Mouse (Mus musculus) CH12.LX (cell line): ENCODE measurements at regions not wholly inside any gene's neighbourhood (a gene's known extent, or its start where the extent isn't known, plus 50 kb on each side); places are given as distances from the start of the nearest gene placed in this dataset.

Experiments used
- DNase-seq: peaks from one replicate; pipeline ENCODE4 v3.0.0-alpha.2; 2013; ENCODE audit errors: extremely low read depth
- H3K27ac ChIP-seq: 2 replicates; pipeline ENCODE4 v1.5.1; 2012; ENCODE audit warnings: low read depth, mild to moderate bottlenecking, control low read depth, moderate library complexity; ENCODE audit not compliant: insufficient read depth
- H3K27me3 ChIP-seq: replicated peaks from 2 replicates; pipeline ENCODE3; 2012; ENCODE audit warnings: inconsistent platforms
- H3K36me3 ChIP-seq, 2 experiments: replicated peaks in 1 of 2; 2 replicates each; pipeline versions ENCODE3 to v1.6.1; 2012; ENCODE audit warnings: inconsistent platforms in 1 of 2, low read length in 1 of 2, mild to moderate bottlenecking in 1 of 2, mixed read lengths in 1 of 2, moderate library complexity in 1 of 2; ENCODE audit not compliant: control insufficient read depth in 1 of 2, insufficient read depth in 1 of 2
- H3K4me1 ChIP-seq, 2 experiments: 2 replicates each; pipeline ENCODE4 v1.6.1; 2012; ENCODE audit warnings: inconsistent platforms in 1 of 2, moderate library complexity in 1 of 2; ENCODE audit not compliant: insufficient read depth in 2 of 2, control insufficient read depth in 1 of 2
- H3K4me2 ChIP-seq: 2 replicates; pipeline ENCODE4 v1.6.1; 2012; ENCODE audit warnings: low read depth, mild to moderate bottlenecking, control low read depth; ENCODE audit not compliant: poor library complexity, insufficient read depth, severe bottlenecking
- H3K4me3 ChIP-seq, 3 experiments: fragments of 150-350 bp in 1 of 3; sonication (generic) in 1 of 3; replicated peaks in 1 of 3; 2 replicates each; pipeline versions ENCODE3 to v1.5.1; 2011 to 2012; ENCODE audit warnings: low read depth in 2 of 3, low read length in 2 of 3, mild to moderate bottlenecking in 2 of 3, moderate library complexity in 2 of 3, control low read depth in 1 of 3, improper control_type of control experiment in 1 of 3, inconsistent platforms in 1 of 3, mixed read lengths in 1 of 3; ENCODE audit not compliant: poor library complexity in 1 of 3
- H3K79me2 ChIP-seq: replicated peaks from 2 replicates; pipeline ENCODE4 v1.6.1; 2012; ENCODE audit warnings: mild to moderate bottlenecking, moderate library complexity; ENCODE audit not compliant: control insufficient read depth, poor library complexity, insufficient read depth, severe bottlenecking; ENCODE audit errors: extremely low read depth
- H3K9ac ChIP-seq: 2 replicates; pipeline ENCODE4 v1.6.1; 2012; ENCODE audit warnings: low read depth, mild to moderate bottlenecking, control low read depth, moderate library complexity; ENCODE audit not compliant: insufficient read depth
- H3K9me3 ChIP-seq: replicated peaks from 2 replicates; pipeline ENCODE3; 2012; ENCODE audit warnings: low read length, inconsistent platforms, mixed read lengths
- BHLHE40 ChIP-seq: IDR thresholded peaks from 2 replicates; pipeline ENCODE4 v1.6.1; 2011; ENCODE audit warnings: mild to moderate bottlenecking, low read depth, low read length, improper control_type of control experiment
- CHD1 ChIP-seq: IDR thresholded peaks from 2 replicates; pipeline ENCODE4 v1.6.1; 2012; ENCODE audit warnings: low read depth, low read length, improper control_type of control experiment, inconsistent platforms
- CHD2 ChIP-seq: IDR thresholded peaks from 2 replicates; pipeline ENCODE4 v1.6.1; 2011; ENCODE audit warnings: low read length, improper control_type of control experiment
- CTCF ChIP-seq, 2 experiments: IDR thresholded peaks in 1 of 2; conservative IDR thresholded peaks in 1 of 2; 2 replicates each; pipeline ENCODE4 v1.5.1; 2011 to 2012; ENCODE audit warnings: low read depth in 2 of 2, low read length in 2 of 2, improper control_type of control experiment in 1 of 2, inconsistent platforms in 1 of 2, mild to moderate bottlenecking in 1 of 2, moderate library complexity in 1 of 2
- E2F4 ChIP-seq: IDR thresholded peaks from 2 replicates; pipeline ENCODE4 v1.6.1; 2011; ENCODE audit warnings: low read depth, low read length, improper control_type of control experiment; ENCODE audit not compliant: insufficient replicate concordance
- ELF1 ChIP-seq: IDR thresholded peaks from 2 replicates; pipeline ENCODE4 v1.6.1; 2014; ENCODE audit warnings: low read depth, mild to moderate bottlenecking, inconsistent platforms, low read length, improper control_type of control experiment
- EP300 ChIP-seq: IDR thresholded peaks from 2 replicates; pipeline ENCODE4 v1.6.1; 2011; ENCODE audit warnings: low read length, improper control_type of control experiment
- GABPA ChIP-seq: IDR thresholded peaks from 2 replicates; pipeline ENCODE4 v1.6.1; 2012; ENCODE audit warnings: low read depth, low read length, improper control_type of control experiment, inconsistent platforms; ENCODE audit not compliant: insufficient replicate concordance
- JUN ChIP-seq: IDR thresholded peaks from 2 replicates; pipeline ENCODE4 v1.6.1; 2011; ENCODE audit warnings: low read depth, mild to moderate bottlenecking, low read length, improper control_type of control experiment, moderate library complexity; ENCODE audit not compliant: insufficient read depth
- KAT2A ChIP-seq: IDR thresholded peaks from 2 replicates; pipeline ENCODE4 v1.6.1; 2012; ENCODE audit warnings: low read length, improper control_type of control experiment, inconsistent platforms; ENCODE audit not compliant: insufficient replicate concordance
- MAZ ChIP-seq: IDR thresholded peaks from 2 replicates; pipeline ENCODE4 v1.6.1; 2012; ENCODE audit warnings: low read depth, mild to moderate bottlenecking, inconsistent platforms, low read length, improper control_type of control experiment, moderate library complexity
- MYC ChIP-seq: IDR thresholded peaks from 2 replicates; pipeline ENCODE4 v1.6.1; 2011; ENCODE audit warnings: low read depth, mild to moderate bottlenecking, improper control_type of control experiment, low read length
- NELFE ChIP-seq: IDR thresholded peaks from 2 replicates; pipeline ENCODE4 v1.6.1; 2011; ENCODE audit warnings: low read depth, low read length, improper control_type of control experiment
- POLR2A ChIP-seq: IDR thresholded peaks from 2 replicates; pipeline ENCODE4 v1.6.1; 2011; ENCODE audit warnings: low read depth, mild to moderate bottlenecking, improper control_type of control experiment, low read length
- POLR2AphosphoS2 ChIP-seq: IDR thresholded peaks from 2 replicates; pipeline ENCODE4 v1.6.1; 2011; ENCODE audit warnings: low read depth, low read length, improper control_type of control experiment
- SIN3A ChIP-seq: IDR thresholded peaks from 2 replicates; pipeline ENCODE4 v1.6.1; 2012; ENCODE audit warnings: low read length, improper control_type of control experiment, inconsistent platforms
- SMC3 ChIP-seq: IDR thresholded peaks from 2 replicates; pipeline ENCODE4 v1.6.1; 2011; ENCODE audit warnings: low read depth, low read length, improper control_type of control experiment
- TBP ChIP-seq: conservative IDR thresholded peaks from 2 replicates; pipeline ENCODE4 v1.6.1; 2011; ENCODE audit warnings: low read depth, low read length, improper control_type of control experiment
- TCF12 ChIP-seq: IDR thresholded peaks from 2 replicates; pipeline ENCODE4 v1.6.1; 2014; ENCODE audit warnings: low read depth, mild to moderate bottlenecking, inconsistent platforms, low read length, improper control_type of control experiment
- UBTF ChIP-seq: IDR thresholded peaks from 2 replicates; pipeline ENCODE4 v1.6.1; 2012; ENCODE audit warnings: low read depth, mild to moderate bottlenecking, inconsistent platforms, low read length, improper control_type of control experiment, moderate library complexity
- USF1 ChIP-seq: IDR thresholded peaks from 2 replicates; pipeline ENCODE4 v1.6.1; 2014; ENCODE audit warnings: low read depth, mild to moderate bottlenecking, inconsistent platforms, low read length, improper control_type of control experiment
- USF2 ChIP-seq: conservative IDR thresholded peaks from 2 replicates; pipeline ENCODE4 v1.6.1; 2011; ENCODE audit warnings: low read depth, low read length, improper control_type of control experiment
- ZC3H11A ChIP-seq: IDR thresholded peaks from 2 replicates; pipeline ENCODE4 v1.6.1; 2012; ENCODE audit warnings: low read depth, mild to moderate bottlenecking, inconsistent platforms, low read length, improper control_type of control experiment
- ZKSCAN1 ChIP-seq: IDR thresholded peaks from 2 replicates; pipeline ENCODE4 v1.6.1; 2012; ENCODE audit warnings: low read depth, inconsistent platforms, low read length, improper control_type of control experiment, borderline replicate concordance
- ZMIZ1 ChIP-seq: IDR thresholded peaks from 2 replicates; pipeline ENCODE4 v1.6.1; 2012; ENCODE audit warnings: low read depth, mild to moderate bottlenecking, inconsistent platforms, low read length, improper control_type of control experiment
- ZNF384 ChIP-seq: IDR thresholded peaks from 2 replicates; pipeline ENCODE4 v1.6.1; 2012; ENCODE audit warnings: low read depth, low read length, improper control_type of control experiment, inconsistent platforms
- dilution Hi-C: fragments of 300-500 bp; cut with MboI; formaldehyde crosslinking; loops from 2 replicates; pipeline ENCODE4 v1.14.3; 2020; ENCODE audit warnings: low sequenced_read_pairs; ENCODE audit not compliant: extremely low pct_unique_long_range_greater_than_20kb, extremely low pct_ligation_motif_present
- in situ Hi-C: fragments of 300-500 bp; cut with MboI; formaldehyde crosslinking; loops from 3 replicates; pipeline ENCODE4 v1.14.3; 2019; ENCODE audit warnings: low sequenced_read_pairs, low pct_ligation_motif_present, low pct_unique_long_range_greater_than_20kb, mixed read lengths

DNA sequence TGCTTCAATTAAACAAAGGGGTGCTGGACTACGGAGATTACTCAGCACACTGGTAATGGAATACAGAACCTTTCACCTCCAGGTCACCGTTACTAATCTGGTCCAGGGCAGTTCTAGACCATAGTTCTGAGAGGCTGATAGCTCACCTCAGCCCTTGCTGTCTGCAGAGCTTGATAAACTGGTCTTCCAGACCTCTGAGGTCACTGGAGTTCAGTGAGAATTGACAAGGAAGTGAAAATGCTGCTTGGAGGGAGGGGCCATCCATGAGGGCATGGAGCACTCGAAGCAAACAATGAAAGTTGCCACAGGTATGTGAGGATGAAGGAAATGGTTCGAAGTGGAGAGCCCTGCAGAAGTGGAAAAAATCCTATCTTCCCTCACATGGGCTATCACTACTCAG, 490.2 kb downstream of the Meis1 start:
- H3K4me1 ChIP-seq = peaks cover 0 to 7% of the 10 kb centered on the region in 2 experiments; a peak in 2 of 4 replicates
- no peak for DNase-seq
- no peak overlapping the region for H3K4me2 ChIP-seq
- H3K27me3 ChIP-seq = no peaks in the 10 kb centered on the region
- dilution Hi-C loops = no loop called here
- TF ChIP-seq ZC3H11A (no peak), CHD1 (no peak), POLR2AphosphoS2 (no peak), USF2 (no peak), ZNF384 (no peak), KAT2A (no peak), MYC (no peak), ELF1 (no peak)
- no peaks in the 10 kb centered on the region for H3K9me3 ChIP-seq
- in situ Hi-C loops = no loop called here
- H3K36me3 ChIP-seq = no peaks in the 10 kb centered on the region
- no peaks in the 10 kb centered on the region for H3K79me2 ChIP-seq
- H3K9ac ChIP-seq = no peak overlapping the region
- H3K4me3 ChIP-seq = no peak overlapping the region
- no peak overlapping the region for H3K27ac ChIP-seq

DNA sequence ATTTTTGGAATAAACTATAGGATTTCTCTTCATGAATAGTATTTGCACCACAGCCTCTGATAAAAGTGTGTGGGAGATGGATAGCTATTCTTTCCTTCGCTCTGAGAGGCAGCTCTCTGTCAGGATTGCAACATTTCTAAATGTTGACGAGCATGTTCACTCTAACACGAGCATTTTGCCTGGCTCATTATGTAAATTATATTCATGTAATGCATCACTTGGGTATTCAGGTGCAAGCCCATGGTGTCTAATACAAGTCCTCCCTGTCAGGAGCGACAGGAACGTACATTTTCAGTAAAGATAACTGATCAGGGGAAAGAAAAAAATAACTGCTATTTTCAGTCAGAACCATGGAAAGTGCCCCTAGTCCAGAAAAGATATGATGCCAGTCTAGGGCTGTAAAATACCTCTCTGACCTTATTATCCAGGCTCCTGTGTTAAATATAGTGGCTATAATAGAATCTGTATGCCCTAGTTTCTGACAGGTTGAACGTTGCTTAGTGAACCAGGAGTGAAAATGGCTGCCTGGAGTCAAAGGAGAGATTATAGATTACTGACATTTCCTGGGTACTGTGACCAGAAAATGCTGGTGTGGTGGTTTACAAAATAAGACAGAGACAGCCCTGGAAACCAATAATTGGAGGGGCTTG, 523.6 kb downstream of the Meis1 start:
- no peak overlapping the region for H3K27ac ChIP-seq
- in situ Hi-C loops = no loop called here

DNA sequence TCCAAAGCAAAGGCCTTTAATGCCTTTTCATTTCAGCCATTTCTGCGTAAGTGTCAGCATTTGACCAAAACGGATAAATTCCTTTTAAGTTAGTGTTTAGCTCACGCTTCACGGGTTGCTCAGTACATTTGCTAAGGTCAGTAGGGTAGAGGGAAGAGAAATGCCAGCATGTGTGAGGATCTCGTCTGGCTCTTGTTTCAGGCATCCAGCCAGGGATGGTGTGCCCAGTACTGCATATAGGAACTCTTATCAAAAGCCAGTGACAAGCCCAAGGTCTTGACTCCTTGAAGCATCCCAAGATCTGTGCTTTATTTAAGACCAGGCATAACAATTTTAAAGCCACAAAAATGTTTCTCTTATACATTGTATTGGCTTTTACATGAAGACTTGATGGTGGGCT, 524.8 kb downstream of the Meis1 start:
- in situ Hi-C loops = no loop called here
- no peaks in the 10 kb centered on the region for H3K27me3 ChIP-seq
- no peaks in the 10 kb centered on the region for H3K9me3 ChIP-seq
- H3K79me2 ChIP-seq = no peaks in the 10 kb centered on the region
- no peak overlapping the region for H3K9ac ChIP-seq
- no peaks in the 10 kb centered on the region for H3K36me3 ChIP-seq
- TF ChIP-seq TCF12 (no peak), BHLHE40 (no peak), TBP (no peak), ZKSCAN1 (no peak), CHD1 (no peak), UBTF (no peak), SIN3A (no peak), GABPA (no peak), POLR2AphosphoS2 (no peak), USF2 (no peak), CTCF (conservative IDR thresholded peaks at IDR 0.05 in 1 of 2, IDR thresholded peaks at IDR 0.05 in 1 of 2; ENCODE audit: low read depth in 2 of 2, low read length in 2 of 2) (no peak), ZC3H11A (no peak), MAZ (no peak), POLR2A (no peak), EP300 (no peak), NELFE (no peak), JUN (no peak), ZMIZ1 (no peak), SMC3 (no peak), USF1 (no peak)
- H3K4me3 ChIP-seq = no peak overlapping the region
- no peak for DNase-seq
- H3K4me1 ChIP-seq = no peaks in the 10 kb centered on the region
- no peak overlapping the region for H3K27ac ChIP-seq
- dilution Hi-C loops = no loop called here
- no peak overlapping the region for H3K4me2 ChIP-seq

More for the DNA sequence above, 523.6 kb downstream of the Meis1 start:
- Histone ChIP-seq H3K4me2 (no peak overlapping the region), H3K27me3 (no peaks in the 10 kb centered on the region), H3K79me2 (no peaks in the 10 kb centered on the region), H3K4me3 (no peak overlapping the region), H3K9me3 (no peaks in the 10 kb centered on the region), H3K9ac (no peak overlapping the region), H3K36me3 (no peaks in the 10 kb centered on the region), H3K4me1 (no peaks in the 10 kb centered on the region)
- dilution Hi-C loops = no loop called here
- TF ChIP-seq E2F4 (no peak), JUN (no peak), ZC3H11A (no peak), POLR2AphosphoS2 (no peak), UBTF (no peak), CHD2 (no peak), SIN3A (no peak), ZMIZ1 (no peak)
- no peak for DNase-seq
